Mouse (Mus musculus): ENCODE results near the gene Fggy. TPM values are rescaled to one million over a fixed set of nuclear protein-coding genes. Genes with fewer than 3 reads are reported as not detected.

Gene Fggy
- total RNA-seq, 2 experiments from 2014 or later, result 2.4 to 8.9 TPM

DNA sequence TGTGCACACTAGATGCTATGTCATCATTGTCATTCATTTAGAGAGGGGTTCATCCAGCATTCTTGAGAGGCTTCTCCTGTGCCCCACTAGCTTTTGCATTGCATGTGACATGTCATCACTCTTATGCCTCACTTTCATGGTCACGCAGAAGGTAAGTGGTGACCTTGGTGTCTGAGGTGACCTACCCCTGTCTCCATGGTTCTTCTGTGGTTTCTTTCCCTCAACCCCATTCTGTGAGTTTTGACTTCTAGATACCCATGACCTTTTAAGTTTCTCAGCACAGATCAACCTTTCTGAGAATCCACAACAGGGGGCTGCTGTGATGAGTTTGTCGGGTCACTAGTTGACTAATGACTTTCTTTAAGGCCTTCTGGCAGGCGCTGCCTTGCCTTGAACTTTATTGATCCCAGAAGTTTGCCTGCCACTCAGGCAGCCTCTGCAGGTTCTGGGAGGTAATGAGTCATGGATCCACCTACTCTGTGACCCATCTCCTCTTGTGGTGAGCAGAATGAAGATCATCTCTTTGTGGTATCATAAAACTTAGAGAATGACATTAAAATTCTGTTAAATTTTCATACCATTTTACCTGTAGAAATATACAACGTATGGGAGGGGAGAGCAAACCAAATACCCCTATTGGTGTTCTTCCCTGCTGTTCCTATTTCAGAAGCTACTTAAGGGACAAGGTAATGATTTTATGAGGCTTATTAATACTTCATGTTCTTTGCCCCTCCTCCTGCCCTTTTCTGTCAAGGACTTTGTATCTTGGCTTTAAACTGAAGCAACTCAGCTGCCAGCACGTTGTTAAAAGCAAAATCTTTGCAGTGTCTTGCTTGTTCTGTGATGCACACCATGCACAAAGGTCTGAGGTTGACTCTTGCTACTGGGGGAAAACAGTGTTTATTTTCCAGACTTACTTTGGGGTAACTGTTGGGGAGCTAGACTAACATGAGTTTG is 150.9 kb downstream of the Fggy start:
- ATAC-seq (replicated peaks; ENCODE audit: low FRiP score, low TSS enrichment, poor library complexity, severe bottlenecking), result no peak

DNA sequence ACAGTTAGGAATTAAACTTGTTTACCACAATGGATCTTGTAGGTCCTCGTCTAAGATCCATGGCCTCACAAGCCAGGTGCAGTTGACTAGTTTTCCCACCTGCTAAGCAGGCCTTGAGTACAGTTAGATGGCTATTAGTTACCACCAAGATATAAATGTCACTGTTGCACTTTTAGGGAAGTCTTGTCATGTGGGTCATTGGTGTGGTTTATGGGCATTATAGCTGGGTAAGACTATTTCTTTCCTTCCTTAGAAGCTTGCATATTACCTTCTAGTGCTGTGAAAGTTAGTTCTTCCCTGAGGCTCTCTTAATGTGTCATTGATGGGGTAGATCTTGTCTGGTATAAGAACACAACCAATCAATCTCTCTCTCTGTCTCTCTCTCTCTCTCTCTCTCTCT is 152.4 kb downstream of the Fggy start:
- ATAC-seq (replicated peaks; ENCODE audit: low FRiP score, low TSS enrichment, poor library complexity, severe bottlenecking), result no peak

DNA sequence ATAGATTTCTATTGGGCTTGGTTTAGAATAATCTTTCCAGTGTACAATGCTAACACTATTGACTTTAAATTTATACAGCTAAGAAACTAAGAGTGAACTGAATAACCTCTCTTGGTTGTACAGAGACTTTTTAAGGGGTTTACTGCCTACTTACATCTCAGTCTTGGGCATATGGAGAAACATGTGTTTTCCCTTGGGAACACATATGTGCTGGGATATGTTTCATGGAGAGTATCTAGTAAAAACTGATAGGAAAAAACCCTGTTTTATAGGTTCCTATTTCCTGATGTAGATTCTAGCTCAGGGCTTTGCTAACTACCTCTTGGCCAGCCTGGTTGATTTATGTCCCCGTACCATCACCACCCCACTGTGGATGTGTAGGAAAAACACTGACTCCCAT is 155.5 kb downstream of the Fggy start:
- ATAC-seq (replicated peaks; ENCODE audit: low FRiP score, low TSS enrichment, poor library complexity, severe bottlenecking), result no peak

DNA sequence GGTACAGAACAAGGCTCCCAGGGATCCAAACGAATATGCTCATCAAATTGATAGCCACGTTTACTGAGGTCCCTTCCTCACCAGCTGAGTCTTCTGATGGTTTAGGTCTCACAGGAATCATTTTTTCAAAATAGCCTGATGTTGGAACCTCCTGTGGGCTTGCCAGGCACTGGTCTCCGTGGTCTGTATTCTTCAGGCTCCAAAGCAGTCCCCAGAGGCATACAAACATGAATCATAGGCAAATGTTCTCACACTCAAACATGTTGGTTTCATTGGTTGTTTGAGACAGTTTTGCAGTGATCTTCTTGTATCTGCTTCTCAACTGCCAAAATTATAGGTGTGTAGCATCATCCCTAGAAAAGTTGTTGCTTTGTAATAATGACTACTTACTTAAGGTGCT is 156.0 kb downstream of the Fggy start:
- no peak for ATAC-seq (replicated peaks; ENCODE audit: low FRiP score, low TSS enrichment, poor library complexity, severe bottlenecking)

DNA sequence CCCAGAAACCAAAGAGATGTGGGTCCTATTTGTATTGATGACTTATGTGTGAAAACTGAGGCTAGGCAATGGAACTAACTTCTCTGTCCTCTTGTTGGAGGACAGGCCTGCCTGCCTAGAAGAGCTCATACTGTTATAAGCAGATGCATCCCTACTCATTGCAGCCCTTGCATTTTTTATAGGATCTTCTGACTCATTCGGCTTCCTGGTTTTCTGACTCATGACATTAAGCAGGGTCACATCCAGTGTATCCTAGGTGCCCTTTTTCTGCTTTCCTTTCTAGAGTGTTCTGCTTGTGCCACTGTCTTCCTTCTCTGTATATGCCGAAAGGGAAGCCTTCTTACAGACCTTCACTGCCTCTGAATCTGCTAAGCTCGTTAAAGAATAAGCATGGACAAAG is 158.8 kb downstream of the Fggy start:
- ATAC-seq (replicated peaks; ENCODE audit: low FRiP score, low TSS enrichment, poor library complexity, severe bottlenecking), result no peak

DNA sequence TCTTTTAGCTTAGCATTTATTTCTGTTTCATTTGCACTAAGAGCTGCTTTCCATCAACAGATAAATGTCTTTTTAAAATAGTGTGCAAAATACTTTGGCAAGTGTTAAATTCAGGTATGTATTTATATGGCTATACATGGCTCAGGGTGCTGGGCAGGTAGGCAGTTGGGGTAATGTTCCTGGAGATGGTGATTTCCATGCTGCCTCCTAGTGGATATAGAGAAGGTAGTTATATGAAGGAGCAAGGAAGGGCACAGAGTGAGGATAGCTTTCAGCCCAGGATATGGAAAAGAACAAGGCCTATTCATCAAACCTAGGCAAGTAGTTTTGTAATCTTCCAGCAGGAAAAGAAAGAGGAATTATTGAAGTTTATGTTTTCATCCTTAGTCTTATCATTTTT is 166.3 kb downstream of the Fggy start:
- ATAC-seq (replicated peaks; ENCODE audit: low FRiP score, low TSS enrichment, poor library complexity, severe bottlenecking), result no peak

DNA sequence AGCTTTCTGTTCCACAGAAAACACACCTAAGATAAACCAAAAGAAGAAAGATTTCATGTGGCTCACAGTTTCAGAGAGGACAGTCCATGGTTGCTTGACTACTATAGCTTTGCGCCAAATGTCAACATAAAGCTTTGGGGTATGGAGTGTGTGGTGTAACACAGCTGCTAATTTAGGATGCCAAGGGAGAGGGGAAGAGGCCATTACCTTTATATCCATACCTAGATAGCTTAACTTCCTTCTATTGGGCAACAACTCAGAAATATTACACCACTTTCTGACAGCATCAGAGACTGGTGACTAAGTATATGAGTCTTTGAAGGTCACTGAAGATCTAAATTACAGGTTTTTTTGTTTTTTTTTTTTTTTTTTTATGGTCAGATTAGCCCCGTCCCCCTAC is 169.1 kb downstream of the Fggy start:
- no peak for ATAC-seq (replicated peaks; ENCODE audit: low FRiP score, low TSS enrichment, poor library complexity, severe bottlenecking)

DNA sequence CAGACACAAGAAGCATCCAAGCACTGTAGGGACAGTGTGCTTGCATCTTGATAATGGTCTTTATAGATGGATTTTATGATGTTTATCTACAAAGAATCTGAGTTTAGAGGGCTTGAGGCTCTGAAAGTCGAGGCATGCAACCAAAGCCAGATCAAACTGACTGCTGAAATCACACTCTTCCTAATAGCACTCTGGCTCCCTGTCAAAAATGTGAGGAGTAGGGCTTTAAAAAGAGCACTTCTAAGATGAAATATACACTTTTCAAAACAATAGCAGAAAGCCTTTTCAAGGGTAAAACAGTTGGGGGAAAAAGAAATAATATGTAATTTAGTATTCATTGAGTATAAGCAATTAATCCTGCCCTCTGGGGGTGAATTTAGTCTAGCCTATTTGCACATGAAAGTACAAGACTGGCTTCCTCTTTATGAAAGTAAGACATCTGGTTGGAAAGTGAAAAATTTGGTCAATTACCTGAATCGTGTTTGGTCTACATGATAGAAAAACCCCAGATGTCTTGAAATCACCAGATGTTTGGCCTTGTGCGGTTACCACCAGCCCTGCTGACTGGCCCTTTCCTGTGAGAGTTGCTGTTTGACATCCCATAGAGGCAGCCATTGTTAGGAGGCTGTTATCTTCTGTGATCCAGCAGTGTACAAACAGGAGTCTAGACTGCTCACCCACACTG is 172.0 kb downstream of the Fggy start:
- ATAC-seq (replicated peaks; ENCODE audit: low FRiP score, low TSS enrichment, poor library complexity, severe bottlenecking), result no peak

DNA sequence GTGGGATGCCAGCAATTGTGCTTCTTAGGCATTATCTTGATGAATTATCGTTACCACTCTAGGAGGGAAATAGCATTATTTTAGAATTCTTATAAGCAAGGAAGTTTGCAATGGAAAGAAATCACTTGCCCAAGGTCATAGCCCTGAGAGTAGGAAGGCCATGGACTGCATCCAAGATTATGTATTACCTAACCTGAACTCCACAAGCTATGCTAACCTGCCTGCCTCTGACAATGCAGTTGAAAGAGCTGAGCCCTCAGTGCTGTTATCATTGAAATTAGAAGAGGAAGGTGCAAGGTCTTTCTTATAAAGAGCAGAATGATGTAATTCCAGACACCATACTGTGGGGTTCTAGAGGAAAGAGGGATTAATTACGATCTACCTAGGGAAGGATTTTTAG is 173.8 kb downstream of the Fggy start:
- no peak for ATAC-seq (replicated peaks; ENCODE audit: low FRiP score, low TSS enrichment, poor library complexity, severe bottlenecking)

DNA sequence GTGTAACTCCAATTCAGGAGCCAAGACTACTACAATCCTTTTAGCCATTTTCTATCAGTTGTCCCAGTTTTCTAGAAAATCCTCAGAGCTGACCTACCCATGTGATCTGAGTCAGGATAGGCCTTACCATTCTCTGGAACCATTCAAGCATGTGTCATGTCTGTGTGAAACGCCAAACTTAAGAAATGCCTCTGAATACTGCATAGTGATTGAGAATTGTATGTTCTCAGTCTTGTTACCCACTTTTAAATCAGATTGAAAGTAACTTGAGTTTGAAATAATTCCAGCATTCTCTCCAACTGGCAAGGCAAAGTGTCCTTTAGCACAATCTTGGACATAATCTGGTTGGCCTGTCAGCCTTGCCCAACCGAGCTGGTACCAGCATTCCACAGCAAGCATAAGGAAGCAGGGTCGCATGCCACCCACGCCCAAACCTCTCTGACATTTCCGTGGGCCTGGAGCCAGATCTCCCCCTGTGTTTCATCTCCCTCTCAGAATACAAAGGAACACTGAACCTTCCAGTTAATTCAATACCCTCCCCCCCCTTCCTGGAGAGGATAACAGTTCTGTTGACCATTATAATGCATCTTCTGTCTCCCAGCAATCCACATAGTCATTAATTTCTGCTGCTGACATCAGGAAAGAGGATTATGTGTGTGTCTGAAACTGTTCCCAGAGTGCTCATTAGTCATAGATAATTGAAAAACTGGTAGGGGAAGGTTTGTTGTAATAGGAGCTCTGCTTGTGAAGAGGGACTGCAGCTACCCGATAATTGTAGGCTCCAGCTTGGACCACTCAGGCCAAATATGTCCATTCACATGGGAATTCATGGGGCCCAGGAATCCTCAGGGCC is 176.3 kb downstream of the Fggy start:
- ATAC-seq (replicated peaks; ENCODE audit: low FRiP score, low TSS enrichment, poor library complexity, severe bottlenecking), result no peak

DNA sequence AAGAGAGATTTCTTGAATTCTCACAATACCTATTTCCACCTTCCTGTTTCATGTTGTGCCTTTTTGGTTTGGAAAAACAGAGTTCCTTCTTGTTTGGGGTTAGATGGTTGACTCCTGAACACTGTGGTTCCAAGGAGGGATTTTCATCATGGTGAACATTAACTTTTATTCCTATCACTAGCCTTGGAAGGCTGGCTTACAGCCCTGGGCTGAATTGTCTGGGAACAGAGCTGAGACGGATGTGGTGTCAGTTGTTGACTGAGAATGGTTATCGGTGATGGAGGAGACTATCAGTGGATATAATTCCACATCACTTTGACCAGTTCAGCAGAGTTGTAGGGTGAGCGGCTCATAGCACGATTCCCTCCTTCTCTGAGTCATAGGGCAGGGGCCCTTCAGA is 178.7 kb downstream of the Fggy start:
- no peak for ATAC-seq (replicated peaks; ENCODE audit: low FRiP score, low TSS enrichment, poor library complexity, severe bottlenecking)

DNA sequence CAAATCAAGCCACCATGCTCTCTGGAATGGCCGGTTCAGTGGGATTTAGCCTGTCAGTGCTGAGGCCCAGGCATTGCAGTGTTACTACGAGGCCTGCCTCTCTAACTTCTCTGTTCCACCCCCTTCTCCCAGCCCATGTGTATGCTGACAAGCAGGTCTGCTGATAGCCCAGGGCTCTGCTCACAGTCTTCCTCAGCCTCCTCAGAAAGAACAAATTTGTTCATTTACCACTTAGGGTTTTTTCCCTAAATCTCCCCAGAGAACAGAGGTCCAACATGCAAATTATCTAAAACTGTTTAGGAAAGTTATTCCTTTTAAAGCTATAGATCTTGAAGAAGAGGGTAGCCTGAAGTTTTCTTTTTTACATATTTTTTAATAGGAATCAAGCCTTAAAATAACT is 179.4 kb downstream of the Fggy start:
- ATAC-seq (replicated peaks; ENCODE audit: low FRiP score, low TSS enrichment, poor library complexity, severe bottlenecking), result no peak

DNA sequence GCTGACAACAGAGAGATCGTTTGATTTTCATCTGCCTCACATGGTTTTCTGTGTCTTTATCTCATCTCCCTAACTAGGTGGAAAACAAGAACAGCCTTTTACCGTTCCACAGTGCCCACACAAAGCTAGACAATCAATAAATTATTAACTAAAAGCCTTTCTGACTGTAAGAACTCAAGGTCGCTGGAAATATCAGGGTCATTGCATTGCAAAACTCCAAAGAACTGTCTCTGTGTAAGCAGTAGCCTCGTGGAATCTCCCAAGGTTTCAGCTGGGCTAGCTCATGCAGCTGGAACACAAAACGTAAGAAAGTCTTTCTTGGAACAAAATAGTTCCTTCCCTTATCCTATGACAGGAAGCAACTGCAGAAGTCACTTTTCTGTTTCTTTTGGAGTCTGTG is 180.9 kb downstream of the Fggy start:
- no peak for ATAC-seq (replicated peaks; ENCODE audit: low FRiP score, low TSS enrichment, poor library complexity, severe bottlenecking)

DNA sequence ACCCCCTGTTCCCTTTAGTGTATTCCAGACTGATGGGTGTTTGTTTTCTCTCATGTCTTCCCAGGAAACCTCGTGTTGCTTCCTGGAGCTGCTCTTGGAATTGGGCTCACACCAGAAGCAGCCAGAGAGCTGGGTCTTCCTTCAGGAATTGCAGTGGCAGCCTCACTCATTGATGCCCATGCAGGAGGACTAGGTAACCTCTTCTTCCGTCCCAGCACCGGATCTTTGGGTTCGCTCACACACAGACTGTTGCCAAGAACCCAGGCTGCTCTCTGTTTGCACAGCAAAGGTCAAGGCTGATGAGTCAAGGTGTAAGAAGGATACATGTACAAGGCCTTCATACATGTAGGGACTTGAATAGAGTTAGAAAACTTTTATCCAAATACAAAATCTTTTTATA is 181.4 kb downstream of the Fggy start:
- no peak for ATAC-seq (replicated peaks; ENCODE audit: low FRiP score, low TSS enrichment, poor library complexity, severe bottlenecking)

DNA sequence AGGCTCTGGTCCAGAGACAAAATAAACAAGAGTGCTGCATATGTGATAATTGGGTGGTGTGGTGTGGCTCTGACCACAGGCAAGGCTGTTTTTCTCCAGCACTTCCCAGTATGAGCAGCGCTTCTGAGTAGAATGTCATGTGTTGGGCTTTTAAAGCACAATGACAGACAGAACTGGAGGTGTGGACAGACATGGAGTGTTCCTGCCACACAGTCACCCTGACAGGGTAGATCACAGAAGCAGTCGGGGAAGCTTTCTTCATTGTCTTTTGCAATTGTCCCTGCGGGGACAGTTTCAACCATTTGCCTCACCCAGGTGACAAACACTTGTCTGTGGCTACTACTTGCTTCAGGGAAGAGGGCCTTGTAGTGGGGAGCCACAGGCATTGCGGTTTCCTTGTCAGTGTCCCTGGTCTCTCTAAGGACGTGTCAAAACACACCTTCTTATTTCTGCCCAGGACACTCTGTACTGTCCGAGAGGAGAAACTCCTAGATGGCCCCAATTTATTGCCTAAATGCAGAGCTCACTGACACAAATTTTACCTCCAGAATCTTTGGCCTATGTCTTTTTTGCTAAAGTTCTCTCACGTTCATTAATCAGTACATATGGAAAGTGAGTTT is 183.9 kb downstream of the Fggy start:
- no peak for ATAC-seq (replicated peaks; ENCODE audit: low FRiP score, low TSS enrichment, poor library complexity, severe bottlenecking)

DNA sequence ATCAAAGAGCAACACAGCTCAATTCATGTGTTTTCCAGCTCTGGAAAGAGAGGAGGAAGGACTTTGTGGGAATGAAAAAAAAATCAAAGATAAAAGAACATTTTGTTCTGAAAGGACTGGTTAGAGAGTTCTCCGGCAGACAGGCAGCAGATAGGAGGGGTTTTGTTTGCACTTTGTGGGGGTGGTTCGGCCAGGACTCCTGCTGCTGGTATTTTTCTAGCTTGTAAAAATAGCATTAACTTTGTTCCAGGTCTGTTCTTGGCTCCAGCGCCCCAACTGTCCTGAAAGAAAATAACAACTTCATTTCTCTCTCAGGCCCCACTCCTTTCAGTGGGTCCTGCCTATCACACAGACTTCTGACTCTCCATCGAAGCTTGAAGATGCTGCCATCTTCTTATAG is 185.7 kb downstream of the Fggy start:
- ATAC-seq (replicated peaks; ENCODE audit: low FRiP score, low TSS enrichment, poor library complexity, severe bottlenecking), result no peak

DNA sequence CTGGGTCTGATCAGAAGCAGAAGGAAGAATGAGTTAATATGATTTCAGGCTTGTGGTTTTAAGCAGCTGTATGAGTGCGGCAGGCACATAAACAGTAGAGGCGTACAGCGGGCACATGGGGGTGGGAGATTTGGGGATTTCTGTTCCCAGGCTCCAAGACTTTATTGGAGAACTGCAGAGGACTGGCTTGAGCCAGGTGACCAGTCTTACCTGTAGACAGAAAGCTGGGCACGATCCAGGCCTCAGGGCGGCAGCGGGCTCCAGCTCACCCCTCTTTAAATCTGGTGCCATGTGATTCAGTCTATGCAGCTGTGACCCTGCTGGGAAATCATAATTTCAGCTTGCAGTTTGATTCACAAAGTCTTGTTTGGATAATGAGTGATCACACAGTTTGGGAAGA is 189.6 kb downstream of the Fggy start:
- no peak for ATAC-seq (replicated peaks; ENCODE audit: low FRiP score, low TSS enrichment, poor library complexity, severe bottlenecking)

DNA sequence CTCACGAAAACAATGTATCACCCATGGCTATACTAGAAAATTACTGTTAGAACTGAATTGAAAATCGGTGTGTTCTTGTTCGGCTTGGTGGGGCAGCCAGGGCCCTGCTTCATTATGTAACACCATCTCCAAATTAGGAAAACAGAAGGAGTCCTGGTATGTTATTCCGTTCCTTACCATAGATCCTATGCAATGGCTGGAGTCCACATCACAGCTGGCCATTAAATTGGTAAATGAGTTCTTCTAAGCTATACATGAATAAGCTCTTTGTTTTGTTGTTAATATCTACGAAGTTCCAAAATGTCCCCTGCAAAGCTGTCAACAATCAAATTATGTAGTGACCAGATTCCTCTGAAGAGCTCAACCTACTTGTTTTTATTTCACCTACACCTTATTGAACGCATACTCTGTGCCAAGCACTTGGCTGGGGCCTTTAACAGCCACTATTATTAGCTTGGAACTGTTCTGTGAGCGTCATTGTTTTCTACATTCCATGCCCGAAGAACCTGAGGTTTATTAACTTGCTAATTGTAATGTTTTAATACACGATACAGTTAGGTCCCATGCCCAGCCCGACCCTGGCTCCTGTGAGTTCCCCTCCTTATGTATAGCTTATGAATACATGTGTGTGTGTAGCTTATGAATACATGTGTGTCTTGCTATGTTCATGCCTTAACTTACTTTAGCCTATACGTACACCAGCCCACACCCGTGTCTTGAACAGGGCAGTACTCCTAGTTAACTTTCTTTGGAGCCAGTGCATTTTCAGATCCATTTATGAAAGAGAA is 190.3 kb downstream of the Fggy start:
- ATAC-seq (replicated peaks; ENCODE audit: low FRiP score, low TSS enrichment, poor library complexity, severe bottlenecking), result no peak

DNA sequence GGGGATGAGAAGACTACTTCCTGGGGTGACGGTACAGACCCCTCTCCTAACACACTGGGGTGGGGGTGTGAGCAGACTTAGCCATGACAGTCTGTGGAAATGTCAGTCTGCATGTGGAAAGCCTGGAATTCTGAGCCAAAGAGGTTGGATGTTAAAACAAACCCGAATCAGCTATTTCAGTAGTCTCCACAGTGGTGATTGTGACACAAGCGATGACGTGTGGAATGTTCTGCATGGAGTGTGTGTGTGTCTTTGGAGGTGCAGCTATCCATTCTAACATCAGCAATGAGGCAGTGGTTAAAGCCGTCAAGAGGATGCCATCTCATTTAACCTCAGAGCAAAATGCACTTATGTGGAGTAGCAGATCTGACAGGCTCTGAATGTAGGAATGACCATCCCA is 192.9 kb downstream of the Fggy start:
- ATAC-seq (replicated peaks; ENCODE audit: low FRiP score, low TSS enrichment, poor library complexity, severe bottlenecking), result no peak
